Mouse (Mus musculus) thymus, postnatal 4 days (tissue): ENCODE data around the gene Ext2.

Experiments used
- DNase-seq: peaks from one replicate; pipeline ENCODE4 v3.0.0; 2021

The Ext2 gene

GRCm38 (mm10) chr2:93723138-93723744 is 99.1 kb downstream of the Ext2 start:
- DNase-seq: no peak

GRCm38 (mm10) chr2:93720956-93721355 is 101.4 kb downstream of the Ext2 start:
- no peak for DNase-seq

- DNase-seq: no peak
These were observed 102.3 kb downstream of the Ext2 start for GRCm38 (mm10) chr2:93719792-93720675.

- no peak for DNase-seq
These were observed 109.1 kb downstream of the Ext2 start for GRCm38 (mm10) chr2:93713267-93713666.

- DNase-seq: no peak
These were observed 110.9 kb downstream of the Ext2 start for GRCm38 (mm10) chr2:93711460-93711859.

GRCm38 (mm10) chr2:93709696-93710095 is 112.7 kb downstream of the Ext2 start:
- DNase-seq: no peak

GRCm38 (mm10) chr2:93709241-93709640 is 113.1 kb downstream of the Ext2 start:
- no peak for DNase-seq

GRCm38 (mm10) chr2:93706825-93707224 is 115.5 kb downstream of the Ext2 start:
- DNase-seq: no peak

GRCm38 (mm10) chr2:93706407-93706806 is 116.0 kb downstream of the Ext2 start:
- no peak for DNase-seq

GRCm38 (mm10) chr2:93704195-93704594 is 118.2 kb downstream of the Ext2 start:
- no peak for DNase-seq

- no peak for DNase-seq
These were observed 119.1 kb downstream of the Ext2 start for GRCm38 (mm10) chr2:93702936-93703926.

- no peak for DNase-seq
These were observed 123.0 kb downstream of the Ext2 start for GRCm38 (mm10) chr2:93699346-93699745.

- peak; percentile 58 for DNase-seq
These were observed 126.2 kb downstream of the Ext2 start for GRCm38 (mm10) chr2:93696181-93696641.

GRCm38 (mm10) chr2:93693101-93693500 is 129.3 kb downstream of the Ext2 start:
- no peak for DNase-seq

- no peak for DNase-seq
These were observed 132.1 kb downstream of the Ext2 start for GRCm38 (mm10) chr2:93690064-93690930.

- no peak for DNase-seq
These were observed 138.7 kb downstream of the Ext2 start for GRCm38 (mm10) chr2:93683674-93684073.

- DNase-seq: no peak
These were observed 139.7 kb downstream of the Ext2 start for GRCm38 (mm10) chr2:93682601-93683202.

- DNase-seq: no peak
These were observed 141.0 kb downstream of the Ext2 start for GRCm38 (mm10) chr2:93681321-93681720.

GRCm38 (mm10) chr2:93677231-93677630 is 145.1 kb downstream of the Ext2 start:
- no peak for DNase-seq

- peak; percentile 35 for DNase-seq
These were observed 150.7 kb downstream of the Ext2 start for GRCm38 (mm10) chr2:93671573-93672184.
